Mouse (Mus musculus): ENCODE results near the gene Tmem53. TPM values are rescaled to one million over a fixed set of nuclear protein-coding genes. Genes with fewer than 3 reads are reported as not detected.
A peak's percentile ranks its signal among the peaks of the same experiment; 100 is the strongest.

Gene Tmem53
- polyA plus RNA-seq, 1 experiment from 2014 or later: 7.1 TPM

DNA sequence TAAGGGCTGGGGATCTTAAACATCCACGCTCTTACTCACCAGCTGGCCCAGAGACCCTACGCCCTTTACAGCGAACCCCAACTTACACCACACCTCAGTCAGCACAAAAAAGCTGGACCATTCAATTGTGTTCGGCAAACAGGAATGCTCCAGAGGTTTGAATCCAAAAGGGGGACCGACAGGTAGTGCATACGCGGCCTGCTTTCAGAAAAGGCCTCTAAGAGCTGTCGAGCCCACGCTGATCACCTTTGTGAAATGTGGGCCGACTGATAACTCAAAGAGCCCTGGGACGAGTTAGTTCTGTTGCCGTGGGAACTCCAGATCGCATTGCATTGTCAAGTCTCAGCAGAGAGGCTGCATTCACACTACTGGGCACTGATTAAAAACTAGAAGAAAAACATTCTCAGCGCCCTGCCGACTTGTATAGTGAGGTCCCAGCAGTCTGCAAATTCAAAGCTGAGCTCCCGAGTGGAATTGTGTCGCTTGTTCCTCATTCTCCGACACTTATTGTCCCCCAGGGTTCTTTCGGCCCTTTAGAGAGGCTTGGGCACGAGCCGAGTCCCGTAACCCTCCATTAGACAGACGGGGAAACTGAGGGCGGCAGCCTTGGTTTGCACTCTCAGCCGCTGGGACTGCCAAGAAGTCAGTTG lies 36.7 kb downstream of the Tmem53 start:
- ATAC-seq (ENCODE audit: low FRiP score, low read depth): no peak

DNA sequence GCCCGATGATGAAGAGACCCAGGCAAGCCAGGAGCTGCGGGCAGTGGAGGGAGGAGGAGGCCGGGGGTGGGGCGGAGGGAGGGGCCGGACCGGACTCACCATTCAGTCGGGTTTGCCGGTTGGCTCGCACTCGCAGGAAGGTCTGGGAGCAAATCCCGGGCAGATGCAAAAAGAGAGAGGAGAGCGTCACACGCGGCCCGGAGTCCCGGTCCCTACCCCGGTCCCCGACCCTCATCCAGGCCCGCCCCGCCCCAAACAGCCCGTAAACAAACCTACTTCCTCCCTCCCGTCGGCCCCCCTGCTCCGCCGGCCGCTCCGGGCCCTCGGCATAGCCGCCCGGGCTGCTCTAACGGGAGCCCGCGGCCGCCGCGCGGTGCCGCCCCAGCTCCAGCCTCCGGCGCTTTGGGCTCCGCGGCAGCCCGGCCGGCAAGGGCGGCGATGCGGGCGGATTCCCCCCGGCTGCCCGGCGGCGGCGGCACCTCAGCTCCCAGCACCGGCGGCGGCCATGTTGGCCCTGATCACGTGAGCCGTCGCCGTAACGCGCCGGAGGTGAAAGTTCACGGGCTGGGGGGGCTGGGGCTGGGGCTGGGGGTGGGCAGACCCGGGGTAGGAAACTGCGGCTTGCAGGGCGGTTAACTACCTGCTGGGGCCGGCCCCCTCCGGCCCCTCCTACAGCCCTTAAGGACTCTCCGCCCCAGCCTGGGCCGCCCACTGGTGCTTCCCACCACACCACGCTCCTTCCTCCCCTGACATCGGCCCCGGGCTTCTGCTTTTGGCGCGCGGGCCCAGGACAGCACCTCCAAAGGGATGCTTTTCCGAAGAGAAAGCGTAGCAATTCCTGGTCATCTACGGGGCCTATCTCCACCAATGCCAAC lies 37.4 kb downstream of the Tmem53 start:
- Histone ChIP-seq H3K9me3 (no peaks in the 10 kb centered on the region), H3K27ac (replicated peaks) (peak overlapping the region; percentile 95), H3K4me3 (peak overlapping the region; percentile 79), H3K27me3 (peaks cover 36% of the 10 kb centered on the region), H3K36me3 (peaks cover 32% of the 10 kb centered on the region), H3K4me2 (replicated peaks) (peak overlapping the region; percentile 65), H3K9ac (replicated peaks) (peak overlapping the region; percentile 83), H3K4me1 (peaks cover 54% of the 10 kb centered on the region)
- WGBS: under 1% methylated on average over 65 of the region's 80 CpGs
- ATAC-seq (ENCODE audit: low FRiP score, low read depth): peak; percentile 86

More for the DNA sequence above, 36.7 kb downstream of the Tmem53 start:
- H3K36me3 ChIP-seq: peaks cover 34% of the 10 kb centered on the region
- H3K4me1 ChIP-seq: peaks cover 62% of the 10 kb centered on the region
- 19% methylated on average over 25 of the region's 25 CpGs for WGBS
- peak overlapping the region; percentile 79 for H3K4me3 ChIP-seq
- peak overlapping the region; percentile 95 for H3K27ac ChIP-seq (replicated peaks)
- H3K9me3 ChIP-seq: no peaks in the 10 kb centered on the region
- peaks cover 37% of the 10 kb centered on the region for H3K27me3 ChIP-seq
- peak overlapping the region; percentile 83 for H3K9ac ChIP-seq (replicated peaks)
- peak overlapping the region; percentile 65 for H3K4me2 ChIP-seq (replicated peaks)

DNA sequence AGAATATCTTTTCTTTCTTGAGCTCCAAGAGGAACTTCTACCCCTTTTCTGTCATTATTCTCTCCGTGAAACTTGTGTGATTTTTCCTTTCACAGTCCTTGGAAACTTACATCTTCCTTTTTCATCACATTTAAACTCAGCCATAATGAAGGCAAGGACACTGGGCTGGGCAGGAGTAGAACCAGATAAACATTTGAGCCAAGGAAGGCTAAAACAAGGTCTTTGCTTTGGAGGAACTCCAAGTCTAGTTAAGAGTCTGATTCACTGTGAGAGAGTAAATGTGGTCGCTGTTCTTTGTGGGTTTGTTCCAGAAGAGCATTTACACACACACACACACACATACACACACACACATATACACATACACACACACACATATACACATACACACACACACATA lies 39.9 kb downstream of the Tmem53 start:
- peaks cover 26% of the 10 kb centered on the region for H3K27me3 ChIP-seq
- no peak for ATAC-seq (ENCODE audit: low FRiP score, low read depth)
- peaks cover 29% of the 10 kb centered on the region for H3K4me1 ChIP-seq
- H3K27ac ChIP-seq (replicated peaks): no peak overlapping the region
- no peaks in the 10 kb centered on the region for H3K9me3 ChIP-seq
- no peak overlapping the region for H3K4me2 ChIP-seq (replicated peaks)
- H3K36me3 ChIP-seq: peaks cover 8% of the 10 kb centered on the region
- WGBS: 93% methylated on average over 2 of the region's 2 CpGs
- no peak overlapping the region for H3K9ac ChIP-seq (replicated peaks)
- H3K4me3 ChIP-seq: no peak overlapping the region

DNA sequence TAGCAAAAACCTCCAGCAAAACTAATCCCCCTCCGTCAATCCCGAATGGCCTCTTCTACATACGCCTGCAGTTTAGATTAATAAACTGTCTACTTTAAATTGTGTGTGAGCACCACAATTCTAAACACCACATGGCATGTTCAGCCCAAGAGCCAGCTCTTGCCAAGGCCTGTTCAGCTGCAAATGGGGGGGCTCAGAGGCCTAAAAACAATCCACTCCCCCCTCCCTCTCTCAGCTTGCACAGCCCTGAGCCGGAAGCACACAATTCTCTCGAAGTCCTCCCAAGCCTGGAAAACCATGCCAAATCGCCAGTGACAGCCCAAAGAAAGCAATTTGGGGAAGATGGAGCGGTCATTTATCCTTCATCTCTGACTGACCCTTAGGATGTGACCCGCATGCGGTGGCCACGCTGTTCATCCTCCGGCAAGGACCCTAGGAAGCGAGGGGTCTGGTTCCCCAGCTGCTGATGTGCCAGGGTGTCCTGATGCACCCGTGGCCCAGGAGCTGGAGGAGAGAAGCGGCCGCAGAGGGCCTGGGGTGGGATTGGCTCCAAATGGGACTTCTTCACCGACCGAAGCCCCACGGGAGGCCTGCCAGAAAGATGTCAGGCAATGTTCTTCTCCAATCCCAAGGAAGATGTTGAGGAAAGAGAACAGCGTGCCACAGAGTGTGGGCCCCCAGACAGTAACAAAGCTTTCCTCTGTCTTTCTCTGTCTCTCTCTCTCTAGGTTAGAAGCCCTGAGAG lies 45.3 kb downstream of the Tmem53 start:
- WGBS: 66% methylated on average over 19 of the region's 19 CpGs
- H3K27me3 ChIP-seq: peaks cover 61% of the 10 kb centered on the region
- no peak for ATAC-seq (ENCODE audit: low FRiP score, low read depth)

DNA sequence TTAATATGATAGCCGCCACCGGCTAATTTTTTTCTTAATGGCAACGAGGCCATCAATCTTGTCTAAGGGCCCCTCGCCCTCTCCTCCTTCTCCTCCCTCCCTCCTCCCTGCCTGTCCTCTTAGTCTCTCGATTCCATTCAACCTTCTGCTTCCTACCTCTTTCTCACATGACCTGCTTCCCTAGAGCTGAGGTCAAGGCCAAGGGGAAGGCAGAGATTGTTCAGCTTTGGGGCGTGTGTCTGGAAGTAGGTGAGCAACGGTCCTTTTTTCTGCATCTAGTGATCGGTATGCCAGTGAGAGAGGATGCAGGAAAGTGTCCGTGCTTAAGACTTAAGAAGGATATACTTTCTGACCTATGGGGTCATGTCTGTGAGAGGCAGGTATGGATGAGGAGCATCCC lies 46.1 kb downstream of the Tmem53 start:
- no peak for ATAC-seq (ENCODE audit: low FRiP score, low read depth)
- no peak overlapping the region for H3K4me3 ChIP-seq
- H3K9me3 ChIP-seq: no peaks in the 10 kb centered on the region
- H3K9ac ChIP-seq (replicated peaks): no peak overlapping the region
- H3K27me3 ChIP-seq: peaks cover 69% of the 10 kb centered on the region
- 83% methylated on average over 9 of the region's 9 CpGs for WGBS
- H3K4me2 ChIP-seq (replicated peaks): no peak overlapping the region
- H3K36me3 ChIP-seq: no peaks in the 10 kb centered on the region
- H3K27ac ChIP-seq (replicated peaks): no peak overlapping the region
- peaks cover 13% of the 10 kb centered on the region for H3K4me1 ChIP-seq

More for the DNA sequence above, 45.3 kb downstream of the Tmem53 start:
- Histone ChIP-seq H3K36me3 (no peaks in the 10 kb centered on the region), H3K27ac (replicated peaks) (no peak overlapping the region), H3K4me3 (no peak overlapping the region), H3K9me3 (no peaks in the 10 kb centered on the region), H3K4me2 (replicated peaks) (no peak overlapping the region), H3K4me1 (peaks cover 8% of the 10 kb centered on the region; the same call in 1 of the 2 replicates), H3K9ac (replicated peaks) (no peak overlapping the region)

DNA sequence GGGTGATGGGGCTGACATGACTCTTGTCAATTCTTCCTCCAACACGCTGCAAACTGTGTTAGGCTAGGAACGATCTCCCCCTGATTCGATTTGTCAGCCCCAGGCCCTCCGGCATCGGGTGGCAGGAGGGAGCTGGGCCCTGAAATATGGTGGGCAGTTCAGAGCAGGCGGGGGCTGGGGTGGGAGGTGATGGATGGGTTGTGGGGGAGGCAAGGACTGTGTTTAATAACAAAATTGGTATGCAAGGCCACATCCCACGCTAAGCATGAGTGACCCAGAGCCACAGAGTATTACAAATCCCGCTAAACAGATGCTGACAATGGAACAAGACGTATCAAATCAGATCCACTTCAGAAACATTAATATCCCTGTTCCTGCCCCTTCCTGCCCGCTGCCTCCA lies 48.2 kb downstream of the Tmem53 start:
- Histone ChIP-seq H3K27ac (replicated peaks) (0 out of 2 replicates have a peak overlapping the region, but pooled peaks have one; percentile 20), H3K4me3 (no peak overlapping the region), H3K27me3 (peaks cover 90% of the 10 kb centered on the region), H3K9me3 (no peaks in the 10 kb centered on the region), H3K9ac (replicated peaks) (peak overlapping the region; percentile 20; the same call in 1 of the 2 replicates), H3K4me2 (replicated peaks) (no peak overlapping the region), H3K36me3 (no peaks in the 10 kb centered on the region), H3K4me1 (peaks cover 32% of the 10 kb centered on the region)
- ATAC-seq (ENCODE audit: low FRiP score, low read depth): no peak
- WGBS: 71% methylated on average over 10 of the region's 10 CpGs

DNA sequence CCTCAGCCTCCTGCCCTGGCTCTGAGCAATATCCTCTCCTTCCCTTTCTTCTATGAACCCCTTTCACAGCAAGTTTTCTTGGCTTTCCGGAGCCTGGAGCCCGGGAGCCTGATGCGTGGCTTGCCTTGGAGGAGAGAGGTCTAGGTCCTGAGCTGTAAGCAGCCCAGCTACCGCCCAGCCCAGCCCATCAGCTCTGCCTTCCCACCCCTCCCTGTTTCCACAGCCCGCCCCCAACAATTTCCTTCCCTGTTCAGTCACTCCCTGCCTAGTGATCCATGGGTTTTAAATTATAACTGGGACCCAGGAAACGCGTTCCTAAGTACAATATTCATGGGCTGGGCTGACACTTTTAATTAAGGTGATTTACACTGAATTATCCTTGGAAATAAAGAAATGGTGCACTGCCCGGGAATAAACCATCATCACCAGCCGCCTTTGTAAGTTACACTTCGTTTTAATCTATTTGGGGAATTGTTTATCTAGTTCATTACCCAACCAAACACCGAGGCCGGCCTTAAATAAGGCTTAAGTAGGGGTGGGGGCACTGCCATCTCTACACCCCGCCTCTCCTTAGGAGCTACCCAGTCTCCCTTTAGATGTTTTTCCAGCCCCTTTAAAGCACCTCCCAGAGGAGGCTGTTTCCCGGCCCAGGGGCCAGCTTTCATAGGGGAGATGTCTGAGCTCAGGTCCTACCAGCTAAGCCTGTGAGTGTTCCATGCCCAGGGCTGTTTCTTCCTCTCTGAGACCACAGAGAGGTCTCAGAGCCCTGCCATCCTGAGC lies 50.5 kb downstream of the Tmem53 start:
- Histone ChIP-seq H3K4me2 (replicated peaks) (no peak overlapping the region), H3K9me3 (no peaks in the 10 kb centered on the region), H3K27me3 (peaks cover 93% of the 10 kb centered on the region), H3K4me3 (no peak overlapping the region), H3K9ac (replicated peaks) (no peak overlapping the region), H3K4me1 (peaks cover 31% of the 10 kb centered on the region), H3K27ac (replicated peaks) (no peak overlapping the region), H3K36me3 (no peaks in the 10 kb centered on the region)
- ATAC-seq (ENCODE audit: low FRiP score, low read depth): no peak
- WGBS: 40% methylated on average over 14 of the region's 14 CpGs

DNA sequence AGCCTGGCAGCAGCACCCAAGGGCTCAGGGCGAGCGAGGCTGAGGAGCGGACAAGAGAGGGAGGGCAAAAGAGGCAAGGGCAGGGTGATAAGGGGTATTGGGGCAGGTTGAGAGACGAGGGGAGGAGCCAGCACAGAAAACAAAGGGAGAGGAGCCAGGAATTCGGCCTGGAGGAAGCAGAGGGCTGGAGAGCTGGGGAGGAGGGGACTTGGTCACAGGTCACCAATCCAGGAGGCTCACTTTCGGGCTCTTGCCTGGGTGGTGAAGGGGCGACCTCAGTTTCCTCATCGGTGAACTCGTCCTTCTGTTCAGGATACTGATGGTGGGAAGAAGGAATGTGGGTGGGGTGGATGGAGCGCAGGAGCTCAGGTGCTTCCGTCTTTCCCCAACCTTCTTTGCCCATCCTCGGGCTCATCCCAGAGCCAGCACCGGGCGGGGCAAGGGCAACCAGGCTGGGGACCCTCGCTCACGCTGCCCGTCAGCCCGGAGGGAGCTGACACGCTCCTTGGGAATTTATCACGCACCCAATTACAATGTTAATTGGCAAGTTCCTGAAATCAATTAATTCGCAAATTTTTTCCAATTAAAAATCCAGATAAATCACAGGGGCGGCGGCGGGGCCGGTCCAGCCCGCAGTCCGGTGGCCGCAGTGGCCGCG lies 52.0 kb downstream of the Tmem53 start:
- 9% methylated on average over 30 of the region's 30 CpGs for WGBS
- no peak for ATAC-seq (ENCODE audit: low FRiP score, low read depth)
- Histone ChIP-seq H3K4me2 (replicated peaks) (peak overlapping the region; percentile 62), H3K27ac (replicated peaks) (peak overlapping the region; percentile 36; the same call in 1 of the 2 replicates), H3K9ac (replicated peaks) (peak overlapping the region; percentile 50; the same call in 1 of the 2 replicates), H3K4me3 (peak overlapping the region; percentile 36), H3K9me3 (no peaks in the 10 kb centered on the region), H3K4me1 (peaks cover 36% of the 10 kb centered on the region), H3K36me3 (no peaks in the 10 kb centered on the region), H3K27me3 (peaks cover 97% of the 10 kb centered on the region)

DNA sequence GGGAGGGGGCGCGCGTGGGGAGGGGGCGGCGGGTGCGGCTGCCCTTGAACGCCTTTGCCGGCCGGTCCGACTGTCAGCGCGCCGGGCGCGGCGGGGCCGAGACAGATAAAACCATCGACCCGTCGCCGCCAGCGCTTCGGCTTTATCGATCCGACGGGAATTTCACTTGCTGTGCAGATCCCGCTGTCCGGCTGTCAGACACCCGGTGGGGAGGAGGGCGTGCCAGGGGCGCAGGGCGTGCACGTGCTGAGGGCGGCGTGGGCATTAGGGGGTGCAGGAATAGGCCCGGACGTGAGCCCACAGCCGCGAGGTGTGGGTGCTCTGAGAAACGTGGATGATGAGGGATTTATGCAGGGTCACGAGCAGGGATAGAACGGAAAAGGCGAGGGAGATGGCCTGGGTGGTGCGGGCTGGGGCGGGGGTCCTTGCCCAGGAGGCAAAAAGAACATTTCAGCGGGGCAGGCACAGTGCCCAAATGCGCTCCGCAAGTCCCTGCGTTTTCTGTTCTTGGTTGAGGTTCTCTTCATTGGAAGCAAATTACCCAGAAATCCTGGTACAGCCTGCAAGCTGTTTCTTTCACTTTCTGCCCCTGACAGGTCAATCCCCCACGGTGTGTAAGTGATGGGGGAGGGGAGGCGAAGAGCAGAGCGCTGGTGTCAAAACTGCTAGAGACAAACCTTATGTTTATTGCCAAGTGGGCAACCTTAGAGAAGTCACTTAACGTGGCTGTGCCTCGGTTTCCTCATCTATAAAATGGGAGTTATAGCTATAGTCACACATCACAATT lies 52.7 kb downstream of the Tmem53 start:
- Histone ChIP-seq H3K4me2 (replicated peaks) (peak overlapping the region; percentile 62), H3K9me3 (no peaks in the 10 kb centered on the region), H3K4me1 (peaks cover 36% of the 10 kb centered on the region), H3K27ac (replicated peaks) (peak overlapping the region; percentile 36; the same call in 1 of the 2 replicates), H3K27me3 (peaks cover 90% of the 10 kb centered on the region), H3K4me3 (peak overlapping the region; percentile 36), H3K9ac (replicated peaks) (peak overlapping the region; percentile 50; the same call in 1 of the 2 replicates), H3K36me3 (no peaks in the 10 kb centered on the region)
- no peak for ATAC-seq (ENCODE audit: low FRiP score, low read depth)
- WGBS: 5% methylated on average over 54 of the region's 54 CpGs

DNA sequence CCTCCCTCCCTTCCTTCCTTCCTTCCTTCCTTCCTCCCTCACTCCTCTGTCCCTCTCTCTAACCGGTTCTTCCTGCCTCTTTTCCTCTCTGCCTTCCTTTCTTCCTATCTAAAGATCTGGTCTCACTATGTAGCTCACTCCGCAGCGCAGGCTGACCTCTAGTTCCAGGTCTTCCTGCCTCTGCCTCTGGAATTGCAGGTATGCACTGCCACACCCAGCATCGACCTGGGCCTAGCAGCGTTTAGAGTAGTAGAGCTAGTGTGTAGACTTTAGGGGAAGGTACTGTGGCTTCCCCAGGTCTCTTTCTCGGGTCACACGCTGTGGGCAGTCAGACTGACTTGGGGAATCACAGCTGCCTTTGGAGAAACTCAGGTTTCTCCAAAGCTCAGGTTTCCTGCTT lies 53.7 kb downstream of the Tmem53 start:
- no peaks in the 10 kb centered on the region for H3K9me3 ChIP-seq
- H3K4me2 ChIP-seq (replicated peaks): no peak overlapping the region
- peaks cover 31% of the 10 kb centered on the region for H3K4me1 ChIP-seq
- H3K27ac ChIP-seq (replicated peaks): no peak overlapping the region
- WGBS: 61% methylated on average over 6 of the region's 7 CpGs
- no peak overlapping the region for H3K4me3 ChIP-seq
- H3K36me3 ChIP-seq: no peaks in the 10 kb centered on the region
- peaks cover 87% of the 10 kb centered on the region for H3K27me3 ChIP-seq
- no peak for ATAC-seq (ENCODE audit: low FRiP score, low read depth)
- no peak overlapping the region for H3K9ac ChIP-seq (replicated peaks)
